8 mouse cellular contexts compared by ENCODE assay signal in the genomic region with DNA sequence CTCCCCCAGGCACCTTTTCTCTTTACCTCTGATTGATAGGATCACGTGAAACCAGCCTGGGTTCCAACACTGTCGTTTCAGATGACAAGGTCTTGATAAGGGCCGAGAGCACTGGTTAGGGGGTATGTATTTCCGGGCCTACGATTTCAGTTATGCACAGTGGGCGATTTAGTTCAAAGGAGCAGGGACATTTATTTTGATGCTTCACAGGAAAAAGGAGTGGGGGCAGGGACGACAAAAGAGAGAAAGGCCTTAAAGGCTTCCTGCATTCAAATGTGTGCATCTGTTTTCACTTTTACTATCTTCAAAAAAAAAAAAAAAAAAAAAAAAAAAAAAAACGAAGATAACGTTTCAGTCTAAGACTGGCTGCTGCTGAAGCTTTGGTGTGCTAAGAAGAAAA.
A peak's percentile ranks its signal among the peaks of the same experiment; 100 is the strongest.
DNase-seq lines count a peak whose midpoint lies in the region; ATAC-seq and TF ChIP-seq lines count a peak whose summit lies in the region.

No protein-coding gene starts in this region.

- peak overlapping the region; percentile 23; the same call in 1 of the 2 replicates for H3K4me2 ChIP-seq in kidney, embryonic 15.5 days
- H3K4me2 ChIP-seq in lung, embryonic 16.5 days (ENCODE audit: low read depth, low read length) = 0 out of 2 replicates have a peak overlapping the region, but pooled peaks have one; percentile 27

- no peaks in the 10 kb centered on the region for H3K27me3 ChIP-seq in kidney, embryonic 15.5 days
- no peaks in the 10 kb centered on the region for H3K27me3 ChIP-seq in kidney, adult 2 months (replicated peaks; ENCODE audit: control insufficient read depth, insufficient read depth, low read length)
- no peaks in the 10 kb centered on the region for H3K27me3 ChIP-seq in lung, embryonic 16.5 days (ENCODE audit: control insufficient read depth, insufficient read depth, low read depth, low read length)
- H3K27me3 ChIP-seq in thymus, adult 2 months (ENCODE audit: control insufficient read depth, insufficient read depth, low read length) = no peaks in the 10 kb centered on the region

- no peaks in the 10 kb centered on the region for H3K4me1 ChIP-seq in kidney, embryonic 15.5 days
- no peaks in the 10 kb centered on the region for H3K4me1 ChIP-seq in kidney, adult 2 months (ENCODE audit: control insufficient read depth, insufficient read depth, low read length)
- H3K4me1 ChIP-seq in lung, embryonic 16.5 days (replicated peaks; ENCODE audit: control insufficient read depth, insufficient read depth, low read length) = no peaks in the 10 kb centered on the region; the same call in 1 of the 2 replicates
- H3K4me1 ChIP-seq in thymus, adult 2 months (replicated peaks; ENCODE audit: control insufficient read depth, insufficient read depth, low read length) = peaks cover 12% of the 10 kb centered on the region

- H3K27ac ChIP-seq in kidney, embryonic 15.5 days = no peak overlapping the region
- no peak overlapping the region for H3K27ac ChIP-seq in kidney, adult 2 months (ENCODE audit: insufficient read depth, low read depth, low read length)
- no peak overlapping the region for H3K27ac ChIP-seq in lung, embryonic 16.5 days (ENCODE audit: low read length)
- peak overlapping the region; percentile 80 for H3K27ac ChIP-seq in thymus, adult 2 months (ENCODE audit: control insufficient read depth, insufficient read depth, low read length)

- no peaks in the 10 kb centered on the region for H3K36me3 ChIP-seq in kidney, embryonic 15.5 days
- H3K36me3 ChIP-seq in kidney, adult 2 months (ENCODE audit: control insufficient read depth, insufficient read depth, low read length) = no peaks in the 10 kb centered on the region
- no peaks in the 10 kb centered on the region for H3K36me3 ChIP-seq in lung, embryonic 16.5 days (ENCODE audit: control insufficient read depth, insufficient read depth, low read length)
- no peaks in the 10 kb centered on the region for H3K36me3 ChIP-seq in thymus, adult 2 months (ENCODE audit: control insufficient read depth, insufficient read depth, low read length)

- 8% methylated on average over 9 of the region's 9 CpGs for WGBS in kidney, embryonic 15.5 days
- 7% methylated on average over 9 of the region's 9 CpGs for WGBS in kidney, adult 2 months
- WGBS in lung, embryonic 16.5 days = 7% methylated on average over 9 of the region's 9 CpGs
- WGBS in thymus, adult 2 months = 1% methylated on average over 9 of the region's 9 CpGs

- H3K9ac ChIP-seq in kidney, embryonic 15.5 days = no peak overlapping the region
- H3K9ac ChIP-seq in lung, embryonic 16.5 days (ENCODE audit: low read length) = no peak overlapping the region

- no peak for TF ChIP-seq POLR2A in kidney, adult 2 months (IDR thresholded peaks at IDR 0.05; ENCODE audit: low read depth, low read length)
- no peak for TF ChIP-seq POLR2A in thymus, adult 2 months (IDR thresholded peaks at IDR 0.05; ENCODE audit: control insufficient read depth, extremely low read depth, insufficient read depth, low read length, poor library complexity)

- ATAC-seq in kidney, embryonic 15.5 days (replicated peaks; ENCODE audit: low FRiP score) = no peak
- ATAC-seq in lung, embryonic 16.5 days (ENCODE audit: low read depth) = no peak

- H3K4me3 ChIP-seq in kidney, embryonic 15.5 days (replicated peaks) = no peak overlapping the region
- no peak overlapping the region for H3K4me3 ChIP-seq in kidney, adult 2 months (ENCODE audit: insufficient read depth, low read depth, low read length)
- no peak overlapping the region for H3K4me3 ChIP-seq in lung, embryonic 16.5 days (ENCODE audit: low read length)
- peak overlapping the region; percentile 8; the same call in 1 of the 2 replicates for H3K4me3 ChIP-seq in thymus, adult 2 months (ENCODE audit: control insufficient read depth, insufficient read depth, low read length)

- no peaks in the 10 kb centered on the region for H3K9me3 ChIP-seq in kidney, embryonic 15.5 days (replicated peaks)
- H3K9me3 ChIP-seq in lung, embryonic 16.5 days (ENCODE audit: control insufficient read depth, low read length) = no peaks in the 10 kb centered on the region

- no peak for TF ChIP-seq CTCF in kidney, adult 2 months (conservative IDR thresholded peaks at IDR 0.05; ENCODE audit: insufficient read depth, insufficient read length, low read depth, low read length)
- TF ChIP-seq CTCF in thymus, adult 2 months (IDR thresholded peaks at IDR 0.05; ENCODE audit: borderline replicate concordance, control insufficient read depth, extremely low read depth, insufficient read depth, low read length, poor library complexity) = no peak

- no peak for DNase-seq in kidney, adult 2 months
- peak; percentile 61 for DNase-seq in embryo, embryonic 11 days
- DNase-seq in thymus, adult 2 months = peak; percentile 89
- no peak for DNase-seq in Muller cell, postnatal 12 days (ENCODE audit: inconsistent ontology term)
- no peak for DNase-seq in testis, postnatal 10 days (ENCODE audit: low spot score)
- DNase-seq in testis, postnatal 14 days (ENCODE audit: low spot score) = no peak

Comparison
In these comparisons a context has a peak if more than half of its experiments do, and no peak if none do; other contexts are left out.
1. DNase-seq: peak in embryo, embryonic 11 days (single experiment) and thymus, adult 2 months (single experiment); none in kidney, adult 2 months (single experiment), Muller cell, postnatal 12 days (single experiment), testis, postnatal 10 days (single experiment) and testis, postnatal 14 days (single experiment).